Mouse (Mus musculus) midbrain, embryonic 10.5 days (tissue): ENCODE measurements around the gene Mthfsd. TPM values are rescaled to one million over a fixed set of nuclear protein-coding genes. Genes with fewer than 3 reads are reported as not detected.

Experiments
- DNase-seq: peaks from one replicate; pipeline ENCODE4 v3.0.0-alpha.2; 2017; ENCODE audit warnings: low spot score
- H3K27ac ChIP-seq: fragments of 300-500 bp; sonication (generic); replicated peaks from 2 replicates; pipeline ENCODE4 v1.5.1; 2016; ENCODE audit warnings: mild to moderate bottlenecking
- H3K27me3 ChIP-seq: fragments of 300-500 bp; sonication (generic); 2 replicates; pipeline ENCODE4 v1.6.1; 2016; ENCODE audit warnings: low read depth, mild to moderate bottlenecking; ENCODE audit not compliant: poor library complexity, severe bottlenecking
- H3K36me3 ChIP-seq: fragments of 300-500 bp; sonication (generic); 2 replicates; pipeline ENCODE4 v1.6.1; 2016; ENCODE audit warnings: mild to moderate bottlenecking, moderate library complexity
- H3K4me1 ChIP-seq: fragments of 300-500 bp; sonication (generic); 2 replicates; pipeline ENCODE4 v1.6.1; 2016
- H3K4me3 ChIP-seq: fragments of 300-500 bp; sonication (generic); 2 replicates; pipeline ENCODE4 v1.5.1; 2016; ENCODE audit warnings: mild to moderate bottlenecking, moderate library complexity
- H3K9me3 ChIP-seq: fragments of 300-500 bp; sonication (generic); replicated peaks from 2 replicates; pipeline ENCODE4 v1.6.1; 2016; ENCODE audit warnings: mild to moderate bottlenecking
- WGBS: fragments of 180-500 bp; shearing (Covaris S2); methylation state at CpG from one replicate; pipeline ENCODE4 v1.1.7; 2016; 5-methylcytosine and 5-hydroxymethylcytosine counted together
- polyA plus RNA-seq: library from polyadenylated mRNA; unstranded; fragments of >200 nt; fragmentation: Nextera tagmentation; extraction: Ambion mirVana; gene quantifications from 2 replicates; pipeline ENCODE4 v1.2.1, GENCODE M21; 2016

Mthfsd gene
- polyA plus RNA-seq, 1 experiment from 2014 or later = 66.3 TPM

DNA sequence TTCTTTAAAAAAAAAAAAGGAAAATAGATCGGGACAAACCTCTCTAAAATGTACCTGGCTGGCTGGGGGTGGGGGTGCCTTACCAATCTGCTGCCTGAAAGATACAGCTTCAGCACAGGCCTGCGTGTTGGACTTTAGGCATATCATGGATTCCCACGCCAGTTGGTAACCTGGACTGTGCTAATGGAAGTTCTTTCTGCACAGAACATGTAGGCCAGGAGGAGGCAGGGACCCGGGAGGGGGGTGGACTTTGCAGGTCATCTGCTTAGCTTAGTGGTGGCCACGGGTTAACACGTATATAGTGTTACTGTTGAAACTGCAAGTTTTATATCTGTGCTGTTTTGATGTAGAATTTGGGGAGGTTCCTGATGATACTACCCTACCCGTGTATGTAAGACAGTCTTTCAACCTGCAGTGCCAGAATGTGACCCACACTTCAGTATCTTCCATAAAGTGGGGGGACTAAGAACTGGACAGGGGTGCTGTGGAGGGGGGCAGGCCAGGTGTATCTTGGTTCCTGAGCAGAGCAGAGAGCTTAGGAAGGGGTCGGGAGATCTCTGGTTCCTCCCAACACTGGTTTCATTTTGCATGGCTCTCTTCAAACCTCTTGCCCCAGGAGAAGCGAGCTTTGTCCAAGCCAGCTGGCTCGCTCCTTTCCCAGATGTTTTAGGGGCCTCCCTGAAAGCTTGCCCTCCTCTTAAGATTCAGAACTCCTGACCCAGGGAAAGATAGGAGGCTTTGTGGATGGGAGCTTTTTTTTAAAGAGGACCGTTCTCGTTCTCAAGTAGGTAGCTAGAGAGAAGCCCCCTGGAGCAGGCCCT lies 11.7 kb upstream of the Mthfsd start:
- peaks cover 4% of the 10 kb centered on the region; the same call in 1 of the 2 replicates for H3K9me3 ChIP-seq
- H3K27ac ChIP-seq = no peak overlapping the region
- peaks cover 26% of the 10 kb centered on the region for H3K4me1 ChIP-seq
- H3K36me3 ChIP-seq = no peaks in the 10 kb centered on the region
- WGBS = 2% methylated on average over 12 of the region's 12 CpGs
- H3K27me3 ChIP-seq = peaks cover 100% of the 10 kb centered on the region
- DNase-seq = peak; percentile 30
- H3K4me3 ChIP-seq = peak overlapping the region; percentile 18; the same call in 1 of the 2 replicates

DNA sequence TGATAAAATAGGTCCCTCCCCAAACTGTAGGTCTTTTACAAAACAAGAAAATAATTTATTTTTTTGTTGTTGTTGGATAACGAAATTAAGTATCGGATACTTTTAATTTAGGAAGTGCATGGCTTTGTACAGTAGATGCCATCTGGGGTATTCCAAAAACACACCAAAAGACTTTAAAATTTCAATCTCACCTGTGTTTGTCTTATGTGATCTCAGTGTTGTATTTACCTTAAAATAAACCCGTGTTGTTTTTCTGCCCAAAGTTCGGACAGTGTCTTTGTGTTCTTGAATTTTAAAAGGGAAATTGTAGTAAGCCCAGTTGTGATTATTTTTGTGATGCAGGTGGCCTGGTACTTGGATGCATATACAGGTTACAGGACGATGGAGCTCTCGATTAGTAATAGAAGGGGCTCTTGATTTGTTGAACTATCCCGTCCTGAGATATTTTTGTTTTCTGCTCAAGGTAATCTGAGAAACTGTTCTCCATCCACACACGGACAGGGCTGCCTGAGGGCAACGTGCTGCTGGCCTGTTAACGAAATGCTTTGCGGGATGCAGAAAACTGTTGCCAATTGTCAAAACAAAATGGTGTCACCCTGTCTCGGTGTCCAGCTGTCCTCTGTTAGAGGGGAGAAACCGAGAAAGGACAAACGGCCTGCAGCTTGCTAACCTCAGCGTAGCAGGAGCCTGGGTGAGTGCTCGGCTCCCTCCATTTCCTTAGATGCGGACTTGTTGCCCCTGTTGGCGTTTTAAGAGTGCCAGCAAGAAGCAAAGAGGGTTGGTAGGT lies 10.6 kb upstream of the Mthfsd start:
- Histone ChIP-seq H3K9me3 (no peaks in the 10 kb centered on the region), H3K27ac (no peak overlapping the region), H3K36me3 (no peaks in the 10 kb centered on the region), H3K4me1 (peaks cover 22% of the 10 kb centered on the region), H3K4me3 (peak overlapping the region; percentile 24; the same call in 1 of the 2 replicates), H3K27me3 (peaks cover 100% of the 10 kb centered on the region)
- WGBS = 1% methylated on average over 18 of the region's 18 CpGs
- DNase-seq = peak; percentile 47

DNA sequence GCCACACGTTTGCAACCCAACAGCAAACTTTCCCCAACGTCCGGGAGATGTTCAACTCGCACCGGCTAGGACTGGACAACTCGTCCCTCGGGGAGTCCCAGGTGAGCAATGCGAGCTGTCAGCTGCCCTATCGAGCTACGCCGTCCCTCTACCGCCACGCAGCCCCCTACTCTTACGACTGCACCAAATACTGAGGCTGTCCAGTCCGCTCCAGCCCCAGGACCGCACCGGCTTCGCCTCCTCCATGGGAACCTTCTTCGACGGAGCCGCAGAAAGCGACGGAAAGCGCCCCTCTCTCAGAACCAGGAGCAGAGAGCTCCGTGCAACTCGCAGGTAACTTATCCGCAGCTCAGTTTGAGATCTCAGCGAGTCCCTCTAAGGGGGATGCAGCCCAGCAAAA lies 9.7 kb upstream of the Mthfsd start:
- peak; percentile 47 for DNase-seq
- Histone ChIP-seq H3K27ac (no peak overlapping the region), H3K4me3 (peak overlapping the region; percentile 59), H3K4me1 (peaks cover 27% of the 10 kb centered on the region), H3K36me3 (no peaks in the 10 kb centered on the region), H3K27me3 (peaks cover 100% of the 10 kb centered on the region), H3K9me3 (no peaks in the 10 kb centered on the region)
- WGBS = under 1% methylated on average over 28 of the region's 28 CpGs

DNA sequence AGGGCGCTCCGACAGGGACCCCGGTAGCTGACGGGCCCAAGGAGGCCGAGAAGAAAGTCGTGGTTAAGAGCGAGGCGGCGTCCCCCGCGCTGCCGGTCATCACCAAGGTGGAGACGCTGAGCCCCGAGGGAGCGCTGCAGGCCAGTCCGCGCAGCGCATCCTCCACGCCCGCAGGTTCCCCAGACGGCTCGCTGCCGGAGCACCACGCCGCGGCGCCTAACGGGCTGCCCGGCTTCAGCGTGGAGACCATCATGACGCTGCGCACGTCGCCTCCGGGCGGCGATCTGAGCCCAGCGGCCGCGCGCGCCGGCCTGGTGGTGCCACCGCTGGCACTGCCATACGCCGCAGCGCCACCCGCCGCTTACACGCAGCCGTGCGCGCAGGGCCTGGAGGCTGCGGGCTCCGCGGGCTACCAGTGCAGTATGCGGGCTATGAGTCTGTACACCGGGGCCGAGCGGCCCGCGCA lies 9.0 kb upstream of the Mthfsd start:
- H3K4me3 ChIP-seq = peak overlapping the region; percentile 59
- WGBS = 0% methylated on average over 61 of the region's 62 CpGs
- peaks cover 100% of the 10 kb centered on the region for H3K27me3 ChIP-seq
- no peaks in the 10 kb centered on the region for H3K36me3 ChIP-seq
- H3K4me1 ChIP-seq = peaks cover 27% of the 10 kb centered on the region
- peak; percentile 53 for DNase-seq
- peak overlapping the region; percentile 23; the same call in 1 of the 2 replicates for H3K27ac ChIP-seq
- no peaks in the 10 kb centered on the region for H3K9me3 ChIP-seq

DNA sequence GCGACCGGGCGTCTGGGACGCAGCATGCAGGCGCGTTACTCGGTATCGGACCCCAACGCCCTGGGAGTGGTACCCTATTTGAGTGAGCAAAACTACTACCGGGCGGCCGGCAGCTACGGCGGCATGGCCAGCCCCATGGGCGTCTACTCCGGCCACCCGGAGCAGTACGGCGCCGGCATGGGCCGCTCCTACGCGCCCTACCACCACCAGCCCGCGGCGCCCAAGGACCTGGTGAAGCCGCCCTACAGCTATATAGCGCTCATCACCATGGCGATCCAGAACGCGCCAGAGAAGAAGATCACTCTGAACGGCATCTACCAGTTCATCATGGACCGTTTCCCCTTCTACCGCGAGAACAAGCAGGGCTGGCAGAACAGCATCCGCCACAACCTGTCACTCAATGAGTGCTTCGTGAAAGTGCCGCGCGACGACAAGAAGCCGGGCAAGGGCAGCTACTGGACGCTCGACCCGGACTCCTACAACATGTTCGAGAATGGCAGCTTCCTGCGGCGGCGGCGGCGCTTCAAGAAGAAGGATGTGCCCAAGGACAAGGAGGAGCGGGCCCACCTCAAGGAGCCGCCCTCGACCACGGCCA lies 8.5 kb upstream of the Mthfsd start:
- Histone ChIP-seq H3K27me3 (peaks cover 100% of the 10 kb centered on the region), H3K27ac (no peak overlapping the region; the same call in 1 of the 2 replicates), H3K4me3 (peak overlapping the region; percentile 59), H3K36me3 (no peaks in the 10 kb centered on the region), H3K9me3 (no peaks in the 10 kb centered on the region), H3K4me1 (peaks cover 27% of the 10 kb centered on the region)
- under 1% methylated on average over 55 of the region's 55 CpGs for WGBS
- DNase-seq = no peak

DNA sequence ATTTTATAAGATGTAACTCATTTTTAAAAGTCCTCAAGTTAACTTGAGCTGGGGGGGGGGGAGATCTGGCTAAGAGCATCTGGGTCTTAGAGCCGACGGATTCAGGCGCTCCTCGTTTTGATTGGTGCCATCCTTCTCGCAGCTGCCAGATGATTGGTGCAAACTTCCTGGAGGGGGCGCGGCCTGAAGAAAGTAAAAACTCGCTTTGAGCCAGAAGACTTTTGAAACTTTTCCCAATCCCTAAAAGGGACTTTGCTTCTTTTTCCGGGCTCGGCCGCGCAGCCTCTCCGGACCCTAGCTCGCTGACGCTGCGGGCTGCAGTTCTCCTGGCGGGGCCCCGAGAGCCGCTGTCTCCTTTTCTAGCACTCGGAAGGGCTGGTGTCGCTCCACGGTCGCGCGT lies 7.8 kb upstream of the Mthfsd start, which contains the start of gene Foxc2:
Gene Foxc2, plus strand, starts transcription at position 224 of the 400 bp plus-strand sequence.
- H3K27ac ChIP-seq = no peak within 1 kb of the TSS; the same call in 1 of the 2 replicates
- DNase-seq = peak; percentile 83
- H3K36me3 ChIP-seq = no peaks in the 10 kb centered on the region
- peaks cover 27% of the 10 kb centered on the region for H3K4me1 ChIP-seq
- 0% methylated on average over 25 of the region's 25 CpGs for WGBS
- peaks cover 100% of the 10 kb centered on the region for H3K27me3 ChIP-seq
- no peaks in the 10 kb centered on the region for H3K9me3 ChIP-seq
- H3K4me3 ChIP-seq = peak within 1 kb of the TSS; percentile 59

DNA sequence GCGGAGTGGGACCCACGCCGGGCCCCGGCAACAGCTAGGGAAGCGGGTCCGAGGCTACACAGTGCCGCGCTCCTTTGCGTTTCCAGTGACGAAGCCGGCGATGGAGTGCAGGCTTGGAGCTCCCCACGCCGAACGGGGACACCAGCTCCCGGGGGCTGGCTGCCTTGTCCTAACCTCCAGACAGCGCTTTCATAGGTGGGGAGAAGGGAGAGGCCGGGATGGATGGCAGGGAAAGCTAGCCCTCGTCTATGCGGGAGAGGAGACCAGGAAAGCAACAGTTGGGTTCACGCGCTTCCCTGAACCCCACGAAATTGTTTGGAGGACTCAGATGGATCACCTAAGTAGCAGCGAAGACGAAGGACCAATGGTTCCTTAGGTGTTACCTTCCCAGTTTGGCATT lies 6.9 kb upstream of the Mthfsd start:
- under 1% methylated on average over 25 of the region's 25 CpGs for WGBS

DNA sequence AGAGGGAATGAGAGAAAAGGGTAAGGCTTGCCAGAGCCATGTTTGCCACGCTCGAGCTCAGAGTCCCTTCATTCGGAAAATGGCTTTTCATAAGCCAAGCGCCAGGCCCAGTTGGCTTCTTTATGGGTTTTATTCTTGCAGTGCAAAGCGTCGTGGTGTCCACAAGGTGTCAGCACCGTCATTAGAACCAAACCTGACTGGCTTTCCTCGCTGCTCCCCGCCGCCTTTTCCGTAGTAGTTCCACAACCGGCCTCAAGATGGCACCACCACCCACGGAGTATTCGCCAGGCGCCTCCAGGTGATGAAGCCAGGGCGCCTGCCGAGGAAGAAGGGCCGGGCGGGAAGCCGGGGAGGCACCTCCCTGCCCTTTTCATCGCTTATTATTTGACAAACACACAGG lies 5.1 kb upstream of the Mthfsd start:
- no peak overlapping the region for H3K4me3 ChIP-seq
- WGBS = 1% methylated on average over 21 of the region's 21 CpGs
- DNase-seq = peak; percentile 93
- H3K4me1 ChIP-seq = peaks cover 35% of the 10 kb centered on the region
- H3K27me3 ChIP-seq = peaks cover 94% of the 10 kb centered on the region
- no peaks in the 10 kb centered on the region for H3K36me3 ChIP-seq
- no peaks in the 10 kb centered on the region for H3K9me3 ChIP-seq
- H3K27ac ChIP-seq = no peak overlapping the region

More for the DNA sequence above, 6.9 kb upstream of the Mthfsd start:
- Histone ChIP-seq H3K4me1 (peaks cover 27% of the 10 kb centered on the region), H3K4me3 (no peak overlapping the region), H3K27ac (no peak overlapping the region), H3K27me3 (peaks cover 99% of the 10 kb centered on the region), H3K36me3 (no peaks in the 10 kb centered on the region), H3K9me3 (no peaks in the 10 kb centered on the region)
- DNase-seq = peak; percentile 37

DNA sequence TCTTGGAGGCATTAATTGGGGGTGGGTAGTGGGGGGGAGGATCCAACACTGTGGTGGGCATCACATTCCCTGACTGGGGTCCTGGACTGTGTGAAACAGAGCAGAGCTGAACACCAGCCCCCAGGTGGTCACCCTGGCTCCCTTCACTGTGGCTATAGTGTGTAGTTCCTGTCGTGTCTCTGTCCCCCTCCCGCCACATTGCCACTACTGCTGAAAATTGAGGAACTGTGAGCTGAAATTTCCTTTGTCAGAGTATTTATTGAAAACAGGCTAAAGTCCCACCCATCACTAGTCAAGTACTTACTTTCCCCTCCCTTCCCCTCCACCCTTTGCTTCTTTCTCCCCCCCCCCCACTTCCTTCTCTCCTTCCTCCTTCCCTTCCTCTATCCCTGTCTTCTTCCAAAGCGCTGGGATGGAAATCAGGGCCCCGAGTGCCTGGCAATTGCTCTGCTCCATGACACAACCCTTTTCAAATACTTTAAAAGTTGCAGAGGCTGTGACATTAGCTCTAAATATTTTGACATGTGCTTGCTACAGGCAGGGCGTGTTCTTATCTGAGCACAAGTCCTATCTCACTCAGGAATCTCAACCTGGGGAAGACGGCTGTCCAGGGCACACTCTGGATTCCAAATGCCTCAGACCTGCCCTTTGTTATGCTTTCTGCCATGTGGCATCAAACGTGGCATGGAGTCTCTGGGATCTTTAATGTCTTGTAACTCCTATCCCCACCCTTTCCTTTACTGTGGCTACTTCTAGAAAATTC lies 3.1 kb upstream of the Mthfsd start:
- peaks cover 74% of the 10 kb centered on the region for H3K27me3 ChIP-seq
- H3K36me3 ChIP-seq = peaks cover 4% of the 10 kb centered on the region
- no peak for DNase-seq
- no peaks in the 10 kb centered on the region for H3K9me3 ChIP-seq
- H3K4me3 ChIP-seq = no peak overlapping the region
- H3K4me1 ChIP-seq = peaks cover 38% of the 10 kb centered on the region
- WGBS = 50% methylated on average over 7 of the region's 7 CpGs
- H3K27ac ChIP-seq = no peak overlapping the region

DNA sequence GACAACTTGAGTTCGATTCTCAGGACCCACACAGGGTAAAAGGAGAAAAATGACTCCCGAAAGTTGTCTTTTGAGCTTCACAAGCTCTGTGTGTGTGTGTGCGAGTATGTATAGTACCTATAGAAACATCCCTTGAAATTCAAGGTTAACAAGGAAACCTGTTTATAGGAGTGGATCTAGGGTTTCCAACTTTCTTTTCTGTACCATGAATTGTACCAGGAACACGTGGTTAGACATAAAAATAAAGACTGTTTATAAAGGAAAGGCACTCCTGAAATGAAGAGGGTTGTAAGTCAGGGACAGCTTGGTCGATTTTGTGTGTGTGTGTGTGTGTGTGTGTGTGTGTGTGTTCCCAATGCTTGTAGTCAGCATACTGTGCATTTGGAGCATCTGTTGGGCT lies 465 bp upstream of the Mthfsd start:
- DNase-seq = no peak

DNA sequence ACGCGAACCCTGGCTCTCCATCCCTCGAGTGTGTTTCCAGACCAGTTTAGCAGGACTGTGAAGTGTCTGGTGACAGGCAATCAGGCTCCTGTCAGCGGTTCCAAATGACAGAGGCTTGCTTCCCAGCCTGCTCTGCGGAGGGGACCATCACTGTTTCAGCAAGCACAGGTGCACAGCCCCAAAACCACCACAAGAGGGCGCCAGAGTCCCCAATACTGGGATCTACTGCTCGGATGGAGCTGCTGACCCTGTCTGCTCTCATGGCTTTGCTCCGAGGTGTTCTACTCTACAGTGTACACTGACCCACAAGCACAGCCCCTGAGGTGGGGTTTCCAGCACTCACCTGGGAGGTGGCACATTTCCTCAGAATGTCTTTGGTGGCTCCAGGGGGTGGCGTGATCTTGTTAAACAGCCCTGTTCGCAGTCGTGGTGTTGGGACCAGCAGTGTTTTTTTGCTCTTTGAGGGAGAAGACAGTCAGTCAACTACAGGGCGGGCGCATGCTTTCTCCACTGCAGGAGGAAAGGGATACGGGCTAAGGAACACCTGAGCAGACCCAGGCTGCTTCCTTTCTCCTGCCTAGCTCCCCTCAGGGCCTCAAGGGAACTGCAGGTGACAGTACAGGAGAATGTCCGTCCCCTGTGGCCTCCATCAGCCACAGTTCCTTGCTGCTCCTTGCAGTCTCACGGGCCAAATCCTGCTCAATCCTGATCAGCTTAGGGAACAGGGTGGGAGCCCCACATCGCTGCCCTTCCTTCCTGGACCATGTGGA lies 4.0 kb downstream of the Mthfsd start:
- Histone ChIP-seq H3K4me1 (peaks cover 30% of the 10 kb centered on the region), H3K36me3 (peaks cover 73% of the 10 kb centered on the region), H3K27ac (no peak overlapping the region), H3K27me3 (peaks cover 4% of the 10 kb centered on the region), H3K9me3 (no peaks in the 10 kb centered on the region), H3K4me3 (no peak overlapping the region)
- 53% methylated on average over 17 of the region's 17 CpGs for WGBS
- DNase-seq = peak; percentile 85

More for the DNA sequence above, 465 bp upstream of the Mthfsd start:
- 19% methylated on average over 5 of the region's 5 CpGs for WGBS
- Histone ChIP-seq H3K9me3 (no peaks in the 10 kb centered on the region), H3K27ac (peak overlapping the region; percentile 93), H3K4me1 (peaks cover 34% of the 10 kb centered on the region), H3K4me3 (peak overlapping the region; percentile 97), H3K36me3 (peaks cover 29% of the 10 kb centered on the region), H3K27me3 (peaks cover 48% of the 10 kb centered on the region)
